Mouse (Mus musculus) liver, adult 2 months (tissue): ENCODE data around the gene Nat9. TPM values are rescaled to one million over a fixed set of nuclear protein-coding genes. Genes with fewer than 3 reads are reported as not detected.

Experiments used
- DNase-seq: peaks from one replicate; pipeline ENCODE4 v3.0.0-alpha.2; 2011; ENCODE audit warnings: low read depth, low spot score; ENCODE audit errors: extremely low read depth
- H3K27ac ChIP-seq: fragments of 200-500 bp; replicated peaks from 2 replicates; pipeline ENCODE4 v1.5.1; 2012; ENCODE audit warnings: low read depth, mild to moderate bottlenecking, control low read depth, inconsistent platforms, low read length; ENCODE audit not compliant: insufficient read depth
- H3K27me3 ChIP-seq: fragments of 200-500 bp; 2 replicates; pipeline ENCODE4 v1.6.1; 2012; ENCODE audit warnings: mild to moderate bottlenecking, moderate library complexity, low read length, inconsistent platforms; ENCODE audit not compliant: control insufficient read depth, insufficient read depth
- H3K36me3 ChIP-seq: fragments of 200-500 bp; 2 replicates; pipeline ENCODE4 v1.6.1; 2012; ENCODE audit warnings: low read length, inconsistent platforms; ENCODE audit not compliant: control insufficient read depth, insufficient read depth
- H3K4me1 ChIP-seq: fragments of 200-500 bp; 2 replicates; pipeline ENCODE4 v1.6.1; 2011; ENCODE audit warnings: low read length; ENCODE audit not compliant: control insufficient read depth, insufficient read depth
- H3K4me3 ChIP-seq: fragments of 200-500 bp; 2 replicates; pipeline ENCODE4 v1.5.1; 2011; ENCODE audit warnings: low read depth, mild to moderate bottlenecking, control low read depth, low read length, moderate library complexity; ENCODE audit not compliant: insufficient read depth
- H3K79me2 ChIP-seq: fragments of 200-500 bp; 2 replicates; pipeline ENCODE4 v1.6.1; 2012; ENCODE audit warnings: inconsistent platforms, mild to moderate bottlenecking, low read length, moderate library complexity; ENCODE audit not compliant: control insufficient read depth, insufficient read depth
- H3K9ac ChIP-seq: fragments of 200-500 bp; 2 replicates; pipeline ENCODE4 v1.6.1; 2012; ENCODE audit warnings: low read depth, mild to moderate bottlenecking, control low read depth, inconsistent platforms, low read length
- CTCF ChIP-seq: fragments of 200-500 bp; IDR thresholded peaks from 2 replicates; pipeline ENCODE4 v1.5.1; 2011; ENCODE audit warnings: low read depth, low read length, control low read depth
- POLR2A ChIP-seq: fragments of 200-500 bp; IDR thresholded peaks from 2 replicates; pipeline ENCODE4 v1.6.1; 2011; ENCODE audit warnings: low read length, control low read depth; ENCODE audit not compliant: insufficient read depth; ENCODE audit errors: extremely low read depth
- WGBS: fragments of 180-500 bp; shearing (Covaris S2); methylation state at CpG from one replicate; pipeline ENCODE4 v1.1.7; 2018; 5-methylcytosine and 5-hydroxymethylcytosine counted together
- polyA plus RNA-seq: library from polyadenylated mRNA; depleted of rRNA; stranded (reverse); fragments of >200 nt; gene quantifications from 2 replicates; pipeline ENCODE4 v1.2.3, GENCODE M21; 2012
- total RNA-seq: library from RNA; depleted of rRNA; stranded (reverse); fragments of >200 nt; gene quantifications from 2 replicates; pipeline ENCODE4 v1.2.3, GENCODE M21; 2014

Gene Nat9
- total and polyA plus RNA-seq, 2 experiments: 28.7 to 43.7 TPM

DNA sequence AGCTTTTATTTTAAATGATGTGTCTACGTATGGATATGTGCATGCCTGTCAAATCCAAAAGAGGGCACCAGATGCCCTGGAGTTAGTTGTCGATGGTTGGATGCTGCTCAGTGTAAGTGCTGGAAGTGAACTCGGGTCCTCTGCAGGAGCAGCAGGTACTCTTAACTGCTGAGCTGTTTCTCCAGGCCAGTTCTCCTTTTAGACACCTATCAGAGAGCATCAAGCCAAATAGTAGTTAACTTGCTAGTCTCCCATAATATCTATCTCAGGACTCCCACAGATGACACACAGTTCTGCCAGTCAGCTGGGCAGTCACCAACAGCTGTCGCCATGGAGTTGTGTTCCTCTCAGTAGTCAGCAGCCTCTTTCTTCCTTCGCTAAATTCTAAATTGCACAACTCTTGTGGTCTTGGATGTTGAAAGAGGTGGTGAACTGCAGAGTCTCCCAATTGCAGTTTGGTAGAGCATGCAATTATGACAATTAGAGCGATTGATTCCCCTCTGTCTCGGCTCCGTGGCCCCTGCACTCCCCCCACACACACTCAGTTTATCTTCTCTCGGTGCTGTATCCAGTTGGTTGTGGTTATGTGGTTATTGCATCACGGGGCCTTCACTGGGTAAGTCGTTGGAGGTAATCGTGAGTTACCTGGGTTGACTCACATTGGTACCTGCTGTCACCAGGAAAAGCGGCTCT lies 1.0 kb upstream of the Nat9 start:
- DNase-seq: peak; percentile 34
- Histone ChIP-seq H3K36me3 (no peaks in the 10 kb centered on the region), H3K4me1 (peaks cover 9% of the 10 kb centered on the region), H3K27ac (no peak overlapping the region), H3K79me2 (no peaks in the 10 kb centered on the region; the same call in 1 of the 2 replicates), H3K27me3 (no peaks in the 10 kb centered on the region), H3K4me3 (no peak overlapping the region), H3K9ac (no peak overlapping the region)
- TF ChIP-seq CTCF (no peak), POLR2A (no peak)
- 73% methylated on average over 13 of the region's 13 CpGs for WGBS

DNA sequence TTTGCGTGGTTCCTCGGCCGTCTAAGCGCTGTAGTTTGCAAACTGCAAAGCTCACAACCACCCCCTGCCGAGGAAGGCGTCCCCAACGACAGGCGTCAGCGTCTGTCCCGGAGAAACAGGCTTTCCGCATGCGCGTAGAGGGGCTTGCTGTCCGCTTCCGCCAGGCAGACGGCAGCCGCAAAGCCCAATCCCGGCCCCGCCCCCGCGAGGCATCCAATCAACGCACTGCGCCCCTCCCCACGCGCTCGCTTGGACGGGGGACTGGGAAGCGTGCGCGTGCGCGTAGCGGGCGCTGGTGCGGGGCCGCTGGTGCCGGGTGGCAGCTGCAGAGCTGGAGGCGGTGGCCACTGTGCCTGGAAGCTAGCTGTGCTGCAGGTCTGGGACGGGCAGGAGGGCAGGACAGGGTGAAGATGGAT lies 427 bp downstream of the Nat9 start, which contains the start of gene Tmem104:
Tmem104 (plus strand) TSS at position 264 of the 416 bp plus-strand sequence.
- TF ChIP-seq POLR2A: peak; percentile 62
- TF ChIP-seq CTCF: 0 out of 2 replicates have a peak, but pooled peaks have one; percentile 23
- H3K4me3 ChIP-seq: peak within 1 kb of the TSS; percentile 57
- peaks cover 9% of the 10 kb centered on the region for H3K4me1 ChIP-seq
- peak; percentile 89 for DNase-seq
- peak within 1 kb of the TSS; percentile 69 for H3K9ac ChIP-seq
- H3K79me2 ChIP-seq: no peaks in the 10 kb centered on the region; the same call in 1 of the 2 replicates
- no peaks in the 10 kb centered on the region for H3K27me3 ChIP-seq
- WGBS: under 1% methylated on average over 39 of the region's 39 CpGs
- H3K36me3 ChIP-seq: no peaks in the 10 kb centered on the region
- peak within 1 kb of the TSS; percentile 84 for H3K27ac ChIP-seq

- TF ChIP-seq CTCF (no peak), POLR2A (no peak)
- Histone ChIP-seq H3K79me2 (no peaks in the 10 kb centered on the region; the same call in 1 of the 2 replicates), H3K27ac (no peak overlapping the region), H3K27me3 (no peaks in the 10 kb centered on the region), H3K4me1 (peaks cover 16% of the 10 kb centered on the region), H3K9ac (no peak overlapping the region), H3K36me3 (peaks cover 13% of the 10 kb centered on the region), H3K4me3 (no peak overlapping the region)
- DNase-seq: no peak
- 47% methylated on average over 4 of the region's 4 CpGs for WGBS
These were observed 2.7 kb downstream of the Nat9 start for GRCm38 (mm10) chr11:115184973-115185372.

DNA sequence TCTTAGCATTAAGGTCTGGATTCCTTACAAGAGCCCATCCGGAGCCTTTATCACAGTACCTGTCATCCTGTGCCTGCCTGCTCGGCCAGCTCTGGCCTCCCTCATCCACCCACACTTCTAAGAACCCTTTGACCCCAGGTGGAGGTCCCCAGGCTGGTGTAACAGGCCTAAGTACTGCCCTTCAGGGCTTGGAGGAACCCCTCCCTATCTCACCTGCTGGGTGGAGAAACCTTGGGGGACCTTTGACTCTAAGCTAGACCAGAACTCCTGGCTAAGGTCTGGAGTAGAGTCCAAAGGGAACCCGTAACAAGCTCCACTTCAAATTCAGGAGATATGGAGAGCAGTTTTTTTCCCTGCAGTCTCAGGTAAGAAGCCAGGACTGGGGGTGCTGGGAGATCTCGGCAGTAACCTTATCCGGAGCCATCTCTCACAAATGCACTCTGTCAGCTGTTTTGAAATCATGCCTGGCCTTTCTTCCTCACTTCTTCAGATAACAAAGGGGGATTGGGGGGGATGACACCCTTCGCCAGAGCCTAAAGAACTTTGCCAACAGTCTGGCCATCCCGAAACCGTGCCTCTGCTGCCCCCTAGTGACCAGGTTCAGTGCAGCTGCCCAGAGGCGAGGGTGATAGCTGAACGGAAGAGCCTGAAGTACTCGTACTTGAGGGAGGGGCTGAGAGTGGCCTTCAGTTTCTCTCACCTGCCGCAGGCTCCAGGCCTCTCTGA lies 5.6 kb downstream of the Nat9 start:
- Histone ChIP-seq H3K4me3 (no peak overlapping the region), H3K27ac (peak overlapping the region; percentile 14), H3K79me2 (no peaks in the 10 kb centered on the region), H3K36me3 (peaks cover 18% of the 10 kb centered on the region), H3K27me3 (no peaks in the 10 kb centered on the region), H3K4me1 (peaks cover 32% of the 10 kb centered on the region), H3K9ac (0 out of 2 replicates have a peak overlapping the region, but pooled peaks have one; percentile 11)
- DNase-seq: peak; percentile 56
- no peak for TF ChIP-seq POLR2A
- peak; percentile 98 for TF ChIP-seq CTCF
- 10% methylated on average over 12 of the region's 12 CpGs for WGBS

- TF ChIP-seq CTCF (0 out of 2 replicates have a peak, but pooled peaks have one; percentile 13), POLR2A (no peak)
- Histone ChIP-seq H3K79me2 (peaks cover 3% of the 10 kb centered on the region; the same call in 1 of the 2 replicates), H3K27ac (peak overlapping the region; percentile 85), H3K4me1 (peaks cover 43% of the 10 kb centered on the region), H3K27me3 (no peaks in the 10 kb centered on the region), H3K36me3 (peaks cover 18% of the 10 kb centered on the region), H3K9ac (peak overlapping the region; percentile 2; the same call in 1 of the 2 replicates), H3K4me3 (no peak overlapping the region)
- DNase-seq: peak; percentile 88
- WGBS: 17% methylated on average over 6 of the region's 6 CpGs
These were observed 7.8 kb downstream of the Nat9 start for GRCm38 (mm10) chr11:115179881-115180280.
